Mouse (Mus musculus) naive thymus-derived CD4-positive, alpha-beta T cell, adult 2 months (primary cell): Measurements from ENCODE around the gene Mob1a.

Source experiments
- DNase-seq: peaks from one replicate; pipeline ENCODE4 v3.0.0-alpha.2; 2011; ENCODE audit warnings: low read depth

The Mob1a gene

DNA sequence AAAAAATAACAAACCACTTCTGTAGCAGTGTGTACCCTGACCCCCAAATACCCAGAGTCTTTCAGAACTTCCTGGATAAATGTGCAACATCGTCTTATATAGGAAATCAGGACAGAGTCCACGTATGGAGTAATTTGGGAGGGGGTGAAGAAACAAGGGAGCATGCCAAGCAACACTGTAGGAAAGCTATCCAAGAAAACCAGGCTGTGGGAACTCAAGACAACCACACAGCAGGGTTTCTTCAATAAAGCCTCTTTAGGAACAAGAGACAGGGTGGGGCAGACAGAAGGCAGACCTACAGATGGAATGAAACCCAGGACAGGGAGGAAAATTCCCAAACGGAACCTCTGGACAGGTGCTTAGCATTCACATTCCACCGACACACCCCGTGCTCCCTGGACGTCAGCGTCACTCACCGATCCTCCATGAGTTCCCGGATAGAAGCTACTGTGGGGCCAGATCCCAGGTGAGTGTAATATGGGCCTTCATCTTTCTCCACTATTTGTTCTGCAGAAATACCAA lies 59.8 kb downstream of the Mob1a start:
- no peak for DNase-seq

- DNase-seq, result no peak
These were observed 66.5 kb downstream of the Mob1a start for GRCm38 (mm10) chr6:83392166-83392780.
